Comparison of ENCODE assay signal across 28 mouse cellular contexts in genomic region chr5:13384714-13385113, GRCm38 (mm10).
DNase-seq lines count a peak whose midpoint lies in the region; ATAC-seq and TF ChIP-seq lines count a peak whose summit lies in the region.
"Had no signal": no experiment of that assay in that cellular context is flagged by ENCODE, and none has a peak within 500 bp of the region (broad histone marks: within the 10 kb centered on the region; RNA-seq: fewer than 3 reads in every experiment).

No protein-coding gene starts in this region.

- 69% methylated on average over 4 of the region's 4 CpGs for WGBS in midbrain, embryonic 11.5 days
- WGBS in midbrain, embryonic 15.5 days = 61% methylated on average over 4 of the region's 4 CpGs
- WGBS in thymus, adult 2 months = 74% methylated on average over 4 of the region's 4 CpGs

- H3K9ac ChIP-seq in midbrain, embryonic 11.5 days (ENCODE audit: low read length) = no peak overlapping the region
- H3K9ac ChIP-seq in midbrain, embryonic 15.5 days = no peak overlapping the region
- H3K9ac ChIP-seq: embryonic facial prominence, embryonic 15.5 days; forebrain, embryonic 15.5 days; heart, embryonic 13.5 days; limb, embryonic 12.5 days; liver, postnatal 0 days had no signal

- intact Hi-C loops in left cerebral cortex, postnatal 36 days (cut with DNase I) = no loop called here

- H3ac ChIP-seq in C2C12 (ENCODE audit: control insufficient read depth, insufficient read length, low read depth) = no peak overlapping the region

- H3K27ac ChIP-seq in midbrain, embryonic 11.5 days (ENCODE audit: low read depth, low read length) = no peak overlapping the region
- no peak overlapping the region for H3K27ac ChIP-seq in midbrain, embryonic 15.5 days
- no peak overlapping the region for H3K27ac ChIP-seq in thymus, adult 2 months (ENCODE audit: control insufficient read depth, insufficient read depth, low read length)
- H3K27ac ChIP-seq: embryonic facial prominence, embryonic 15.5 days; forebrain, embryonic 15.5 days; heart, adult 2 months; heart, embryonic 13.5 days; hindbrain, postnatal 0 days; limb, embryonic 12.5 days; macrophage had no signal

- no peaks in the 10 kb centered on the region for H3K79me2 ChIP-seq in C2C12 (ENCODE audit: control insufficient read depth, insufficient read depth)

- H3K27me3 ChIP-seq in midbrain, embryonic 11.5 days (ENCODE audit: control insufficient read depth, insufficient read depth, low read length) = peaks cover 8% of the 10 kb centered on the region
- no peaks in the 10 kb centered on the region for H3K27me3 ChIP-seq in midbrain, embryonic 15.5 days (replicated peaks)
- no peaks in the 10 kb centered on the region for H3K27me3 ChIP-seq in C2C12 (ENCODE audit: control insufficient read depth, insufficient read depth, insufficient read length)
- no peaks in the 10 kb centered on the region for H3K27me3 ChIP-seq in thymus, adult 2 months (ENCODE audit: control insufficient read depth, insufficient read depth, low read length)
- H3K27me3 ChIP-seq: embryonic facial prominence, embryonic 15.5 days; forebrain, embryonic 15.5 days; heart, embryonic 13.5 days; limb, embryonic 12.5 days had no signal

- TF ChIP-seq POLR2A in thymus, adult 2 months (IDR thresholded peaks at IDR 0.05; ENCODE audit: control insufficient read depth, extremely low read depth, insufficient read depth, low read length, poor library complexity) = no peak

- TF ChIP-seq CTCF in C2C12 (IDR thresholded peaks at IDR 0.05; ENCODE audit: control insufficient read depth, insufficient read depth, insufficient read length) = no peak
- no peak for TF ChIP-seq CTCF in thymus, adult 2 months (IDR thresholded peaks at IDR 0.05; ENCODE audit: borderline replicate concordance, control insufficient read depth, extremely low read depth, insufficient read depth, low read length, poor library complexity)

- H3K4me3 ChIP-seq in midbrain, embryonic 11.5 days (ENCODE audit: low read depth, low read length) = no peak overlapping the region
- no peak overlapping the region for H3K4me3 ChIP-seq in midbrain, embryonic 15.5 days
- H3K4me3 ChIP-seq in C2C12 (ENCODE audit: insufficient read depth, poor library complexity, severe bottlenecking) = no peak overlapping the region
- H3K4me3 ChIP-seq in thymus, adult 2 months (ENCODE audit: control insufficient read depth, insufficient read depth, low read length) = no peak overlapping the region
- H3K4me3 ChIP-seq: embryonic facial prominence, embryonic 15.5 days; forebrain, embryonic 15.5 days; heart, adult 2 months; heart, embryonic 13.5 days; limb, embryonic 12.5 days had no signal

- no peaks in the 10 kb centered on the region for H3K79me3 ChIP-seq in C2C12 (ENCODE audit: low read depth)

- ATAC-seq in midbrain, embryonic 11.5 days (ENCODE audit: low FRiP score) = no peak
- ATAC-seq in midbrain, embryonic 15.5 days (replicated peaks) = no peak
- ATAC-seq: forebrain, embryonic 15.5 days; hindbrain, postnatal 0 days; intestine, embryonic 16.5 days; liver, postnatal 0 days; lung, postnatal 0 days had no signal

- H3K4me1 ChIP-seq in midbrain, embryonic 11.5 days (ENCODE audit: control insufficient read depth, insufficient read depth, low read length) = no peaks in the 10 kb centered on the region
- no peaks in the 10 kb centered on the region for H3K4me1 ChIP-seq in midbrain, embryonic 15.5 days
- no peaks in the 10 kb centered on the region for H3K4me1 ChIP-seq in thymus, adult 2 months (replicated peaks; ENCODE audit: control insufficient read depth, insufficient read depth, low read length)
- H3K4me1 ChIP-seq: embryonic facial prominence, embryonic 15.5 days; forebrain, embryonic 15.5 days; heart, embryonic 13.5 days; limb, embryonic 12.5 days had no signal

- DNase-seq in midbrain, embryonic 11.5 days (ENCODE audit: low spot score, missing footprints) = peak; percentile 81
- DNase-seq in 3134 (ENCODE audit: extremely low read depth, insufficient read length, low spot score) (peak; percentile 40), adipocyte (ENCODE audit: low spot score) (no peak)
- peak; percentile 39 to 45 for DNase-seq in left cerebral cortex, postnatal 36 days (ENCODE audit: low spot score in 2 of 2)
- no peak for DNase-seq in thymus, adult 2 months
- DNase-seq: adrenal gland, adult 2 months; cerebellum, adult 8-10 months; cerebellum, postnatal 36 days; gastrocnemius, postnatal 36 days; heart, adult 2 months; heart, postnatal 14 days; kidney, adult 9 months; kidney, postnatal 25 days; layer of hippocampus, postnatal 36 days; liver, postnatal 0 days; retina, postnatal 1 day; thymus, postnatal 36 days had no signal

- H3K36me3 ChIP-seq in midbrain, embryonic 11.5 days (ENCODE audit: control insufficient read depth, insufficient read depth, low read length) = no peaks in the 10 kb centered on the region
- no peaks in the 10 kb centered on the region for H3K36me3 ChIP-seq in midbrain, embryonic 15.5 days (replicated peaks)
- H3K36me3 ChIP-seq in C2C12 (ENCODE audit: control insufficient read depth, insufficient read depth) = no peaks in the 10 kb centered on the region
- no peaks in the 10 kb centered on the region for H3K36me3 ChIP-seq in thymus, adult 2 months (ENCODE audit: control insufficient read depth, insufficient read depth, low read length)
- H3K36me3 ChIP-seq: embryonic facial prominence, embryonic 15.5 days; forebrain, embryonic 15.5 days; heart, embryonic 13.5 days; limb, embryonic 12.5 days had no signal

- H3K4me2 ChIP-seq in midbrain, embryonic 11.5 days = no peak overlapping the region
- H3K4me2 ChIP-seq in midbrain, embryonic 15.5 days = no peak overlapping the region
- H3K4me2 ChIP-seq: embryonic facial prominence, embryonic 15.5 days; forebrain, embryonic 15.5 days; heart, embryonic 13.5 days; limb, embryonic 12.5 days; liver, embryonic 11.5 days had no signal

- H3K9me3 ChIP-seq in midbrain, embryonic 11.5 days (ENCODE audit: control insufficient read depth, low read length) = no peaks in the 10 kb centered on the region
- H3K9me3 ChIP-seq in midbrain, embryonic 15.5 days = no peaks in the 10 kb centered on the region
- H3K9me3 ChIP-seq: embryonic facial prominence, embryonic 15.5 days; forebrain, embryonic 15.5 days; heart, embryonic 13.5 days; limb, embryonic 12.5 days had no signal

TF ChIP-seq in C2C12, 6 proteins besides CTCF, POLR2A, EP300 and RAD21:
- peak; percentile 35 for TF ChIP-seq CEBPB (IDR thresholded peaks at IDR 0.05; ENCODE audit: low read depth)
- TF ChIP-seq FOSL1 (IDR thresholded peaks at IDR 0.05; ENCODE audit: insufficient read depth, low read length, poor library complexity, severe bottlenecking) = peak; percentile 10
- TF ChIP-seq MYOD1 (IDR thresholded peaks at IDR 0.05; ENCODE audit: control insufficient read depth, insufficient read length, low read depth) = peak; percentile 89
- no peak for TF ChIP-seq USF1 (IDR thresholded peaks at IDR 0.05; ENCODE audit: low read depth)
- TF ChIP-seq MYOG (IDR thresholded peaks at IDR 0.05; ENCODE audit: control insufficient read depth, extremely low read depth, insufficient read length) = no peak
- TF ChIP-seq MAX (IDR thresholded peaks at IDR 0.05) = peak; percentile 50

Comparison
In these comparisons a context has a peak if more than half of its experiments do, and no peak if none do; other contexts are left out.
1. DNase-seq: peak in midbrain, embryonic 11.5 days (single experiment), 3134 (single experiment) and left cerebral cortex, postnatal 36 days (2 of 2); none in thymus, adult 2 months (single experiment) and adipocyte (single experiment).